In genomic region chr1:88937327-88937726, GRCm38 (mm10) we compare ENCODE assay signal across 16 mouse cellular contexts.
DNase-seq lines count a peak whose midpoint lies in the region; ATAC-seq lines count a peak whose summit lies in the region.
"Had no signal": no experiment of that assay in that cellular context is flagged by ENCODE, and none has a peak within 500 bp of the region (broad histone marks: within the 10 kb centered on the region; RNA-seq: fewer than 3 reads in every experiment).

No protein-coding gene starts in this region.

- H3K27me3 ChIP-seq in forebrain, embryonic 11.5 days (ENCODE audit: control insufficient read depth, insufficient read depth, low read length): no peaks in the 10 kb centered on the region
- H3K27me3 ChIP-seq in forebrain, embryonic 15.5 days: no peaks in the 10 kb centered on the region
- no peaks in the 10 kb centered on the region for H3K27me3 ChIP-seq in midbrain, embryonic 12.5 days
- no peaks in the 10 kb centered on the region for H3K27me3 ChIP-seq in midbrain, embryonic 10.5 days (ENCODE audit: low read depth, poor library complexity, severe bottlenecking)
- no peaks in the 10 kb centered on the region for H3K27me3 ChIP-seq in embryonic facial prominence, embryonic 10.5 days (replicated peaks; ENCODE audit: low read depth, poor library complexity, severe bottlenecking)
- no peaks in the 10 kb centered on the region for H3K27me3 ChIP-seq in hindbrain, embryonic 14.5 days (ENCODE audit: control insufficient read depth, insufficient read depth, low read length)
- H3K27me3 ChIP-seq: heart, embryonic 13.5 days; lung, embryonic 15.5 days had no signal

- H3K4me2 ChIP-seq in forebrain, embryonic 11.5 days (ENCODE audit: low read depth, low read length, severe bottlenecking): no peak overlapping the region
- no peak overlapping the region for H3K4me2 ChIP-seq in forebrain, embryonic 15.5 days (replicated peaks)
- no peak overlapping the region for H3K4me2 ChIP-seq in midbrain, embryonic 12.5 days (replicated peaks)
- H3K4me2 ChIP-seq in hindbrain, embryonic 14.5 days (replicated peaks): no peak overlapping the region
- H3K4me2 ChIP-seq: heart, embryonic 13.5 days; liver, embryonic 11.5 days; lung, embryonic 15.5 days had no signal

- no peak overlapping the region for H3K9ac ChIP-seq in forebrain, embryonic 11.5 days (ENCODE audit: low read length)
- no peak overlapping the region for H3K9ac ChIP-seq in forebrain, embryonic 15.5 days (replicated peaks)
- H3K9ac ChIP-seq in midbrain, embryonic 12.5 days (replicated peaks): 0 out of 2 replicates have a peak overlapping the region, but pooled peaks have one; percentile 6
- no peak overlapping the region for H3K9ac ChIP-seq in hindbrain, embryonic 14.5 days
- H3K9ac ChIP-seq: heart, embryonic 13.5 days; lung, embryonic 15.5 days had no signal

- H3K9me3 ChIP-seq in forebrain, embryonic 11.5 days (ENCODE audit: control insufficient read depth, low read length): no peaks in the 10 kb centered on the region
- H3K9me3 ChIP-seq in forebrain, embryonic 15.5 days: no peaks in the 10 kb centered on the region
- H3K9me3 ChIP-seq in midbrain, embryonic 12.5 days: peaks cover 6% of the 10 kb centered on the region; the same call in 1 of the 2 replicates
- H3K9me3 ChIP-seq in midbrain, embryonic 10.5 days (replicated peaks): peaks cover 9% of the 10 kb centered on the region; the same call in 1 of the 2 replicates
- H3K9me3 ChIP-seq in embryonic facial prominence, embryonic 10.5 days: peaks cover 6% of the 10 kb centered on the region
- no peaks in the 10 kb centered on the region for H3K9me3 ChIP-seq in hindbrain, embryonic 14.5 days (ENCODE audit: control insufficient read depth, low read length)
- H3K9me3 ChIP-seq: heart, embryonic 13.5 days; lung, embryonic 15.5 days had no signal

- no peaks in the 10 kb centered on the region for H3K36me3 ChIP-seq in forebrain, embryonic 11.5 days (ENCODE audit: control insufficient read depth, insufficient read depth, low read length)
- no peaks in the 10 kb centered on the region for H3K36me3 ChIP-seq in forebrain, embryonic 15.5 days
- no peaks in the 10 kb centered on the region for H3K36me3 ChIP-seq in midbrain, embryonic 12.5 days
- no peaks in the 10 kb centered on the region for H3K36me3 ChIP-seq in midbrain, embryonic 10.5 days
- no peaks in the 10 kb centered on the region for H3K36me3 ChIP-seq in embryonic facial prominence, embryonic 10.5 days (replicated peaks)
- H3K36me3 ChIP-seq in hindbrain, embryonic 14.5 days (replicated peaks; ENCODE audit: control insufficient read depth, insufficient read depth): no peaks in the 10 kb centered on the region
- H3K36me3 ChIP-seq: heart, embryonic 13.5 days; lung, embryonic 15.5 days had no signal

- peak; percentile 24 for DNase-seq in forebrain, embryonic 11.5 days (ENCODE audit: low spot score)
- no peak for DNase-seq in midbrain, embryonic 10.5 days (ENCODE audit: low spot score)
- peak; percentile 46 for DNase-seq in embryonic facial prominence, embryonic 10.5 days (ENCODE audit: low spot score)
- no peak for DNase-seq in hindbrain, embryonic 14.5 days (ENCODE audit: low spot score)
- no peak for DNase-seq in kidney, adult 11 months
- DNase-seq in urinary bladder, postnatal 14 days (ENCODE audit: low spot score): no peak
- DNase-seq: cerebellum, adult 11 months; cerebellum, postnatal 36 days; heart, postnatal 4 days; thymus, adult 18-20 months had no signal

- WGBS in forebrain, embryonic 11.5 days: 52% methylated on average over 1 of the region's 1 CpGs
- WGBS in forebrain, embryonic 15.5 days: 43% methylated on average over 1 of the region's 1 CpGs
- WGBS in midbrain, embryonic 12.5 days: 74% methylated on average over 1 of the region's 1 CpGs
- WGBS in midbrain, embryonic 10.5 days: 79% methylated on average over 1 of the region's 1 CpGs
- WGBS in embryonic facial prominence, embryonic 10.5 days: 71% methylated on average over 1 of the region's 1 CpGs
- WGBS in hindbrain, embryonic 14.5 days: 64% methylated on average over 1 of the region's 1 CpGs

- no peaks in the 10 kb centered on the region for H3K4me1 ChIP-seq in forebrain, embryonic 11.5 days (replicated peaks; ENCODE audit: control insufficient read depth, insufficient read depth, low read length)
- H3K4me1 ChIP-seq in forebrain, embryonic 15.5 days: peaks cover 6% of the 10 kb centered on the region; the same call in 1 of the 2 replicates
- H3K4me1 ChIP-seq in midbrain, embryonic 12.5 days: peaks cover 7% of the 10 kb centered on the region
- peaks cover 5% of the 10 kb centered on the region; the same call in 1 of the 2 replicates for H3K4me1 ChIP-seq in midbrain, embryonic 10.5 days
- peaks cover 19% of the 10 kb centered on the region for H3K4me1 ChIP-seq in embryonic facial prominence, embryonic 10.5 days
- H3K4me1 ChIP-seq in hindbrain, embryonic 14.5 days (replicated peaks; ENCODE audit: control insufficient read depth, insufficient read depth, low read length): peaks cover 17% of the 10 kb centered on the region

- no peak overlapping the region for H3K27ac ChIP-seq in forebrain, embryonic 11.5 days (ENCODE audit: low read depth, low read length)
- no peak overlapping the region for H3K27ac ChIP-seq in forebrain, embryonic 15.5 days (replicated peaks)
- H3K27ac ChIP-seq in midbrain, embryonic 12.5 days (replicated peaks): no peak overlapping the region
- H3K27ac ChIP-seq in midbrain, embryonic 10.5 days (replicated peaks): no peak overlapping the region
- no peak overlapping the region; the same call in 1 of the 2 replicates for H3K27ac ChIP-seq in embryonic facial prominence, embryonic 10.5 days (replicated peaks)
- peak overlapping the region; percentile 24; the same call in 1 of the 2 replicates for H3K27ac ChIP-seq in hindbrain, embryonic 14.5 days
- H3K27ac ChIP-seq: heart, embryonic 13.5 days; lung, embryonic 15.5 days had no signal

- H3K4me3 ChIP-seq in forebrain, embryonic 11.5 days (ENCODE audit: low read depth, low read length): no peak overlapping the region
- H3K4me3 ChIP-seq in forebrain, embryonic 15.5 days: no peak overlapping the region
- no peak overlapping the region for H3K4me3 ChIP-seq in midbrain, embryonic 12.5 days
- no peak overlapping the region for H3K4me3 ChIP-seq in midbrain, embryonic 10.5 days
- no peak overlapping the region for H3K4me3 ChIP-seq in embryonic facial prominence, embryonic 10.5 days
- H3K4me3 ChIP-seq in hindbrain, embryonic 14.5 days (replicated peaks; ENCODE audit: low read length): no peak overlapping the region
- H3K4me3 ChIP-seq: heart, embryonic 13.5 days; lung, embryonic 15.5 days had no signal

- ATAC-seq in forebrain, embryonic 11.5 days (replicated peaks; ENCODE audit: low FRiP score): no peak
- ATAC-seq in forebrain, embryonic 15.5 days (replicated peaks): no peak
- ATAC-seq in midbrain, embryonic 12.5 days (ENCODE audit: low FRiP score, low read depth): no peak
- no peak for ATAC-seq in hindbrain, embryonic 14.5 days (ENCODE audit: low FRiP score)
- ATAC-seq: activated CD4-positive, CD25-positive, alpha-beta regulatory T cell, adult 4 months had no signal

Comparison
In these comparisons a context has a peak if more than half of its experiments do, and no peak if none do; other contexts are left out.
1. DNase-seq: peak in forebrain, embryonic 11.5 days (single experiment) and embryonic facial prominence, embryonic 10.5 days (single experiment); none in midbrain, embryonic 10.5 days (single experiment), hindbrain, embryonic 14.5 days (single experiment), kidney, adult 11 months (single experiment) and urinary bladder, postnatal 14 days (single experiment).